ENCODE assay signal across 26 mouse cellular contexts in genomic region chr9:84187531-84187930, GRCm38 (mm10).
"Had no signal": no experiment of that assay in that cellular context is flagged by ENCODE, and none has a peak within 500 bp of the region (broad histone marks: within the 10 kb centered on the region; RNA-seq: fewer than 3 reads in every experiment).

No protein-coding gene starts in this region.

- ATAC-seq: forebrain, embryonic 13.5 days; forebrain, embryonic 14.5 days; forebrain, embryonic 15.5 days; forebrain, embryonic 16.5 days; forebrain, postnatal 0 days had no signal

- H3K36me3 ChIP-seq: embryonic facial prominence, embryonic 12.5 days; embryonic facial prominence, embryonic 13.5 days; embryonic facial prominence, embryonic 15.5 days; forebrain, embryonic 10.5 days; forebrain, embryonic 12.5 days; forebrain, embryonic 15.5 days; heart, embryonic 10.5 days had no signal

- H3K27ac ChIP-seq: embryonic facial prominence, embryonic 12.5 days; embryonic facial prominence, embryonic 13.5 days; embryonic facial prominence, embryonic 15.5 days; forebrain, embryonic 10.5 days; forebrain, embryonic 12.5 days; forebrain, embryonic 13.5 days; forebrain, embryonic 15.5 days; gastrocnemius, adult 2 months; heart, adult 2 months; heart, embryonic 10.5 days had no signal

- H3K4me2 ChIP-seq: embryonic facial prominence, embryonic 12.5 days; embryonic facial prominence, embryonic 13.5 days; embryonic facial prominence, embryonic 15.5 days; forebrain, embryonic 12.5 days; forebrain, embryonic 13.5 days; forebrain, embryonic 15.5 days had no signal

- H3K4me1 ChIP-seq: embryonic facial prominence, embryonic 12.5 days; embryonic facial prominence, embryonic 13.5 days; forebrain, embryonic 12.5 days; forebrain, embryonic 13.5 days; heart, embryonic 10.5 days had no signal

- H3K4me3 ChIP-seq: embryonic facial prominence, embryonic 12.5 days; embryonic facial prominence, embryonic 13.5 days; embryonic facial prominence, embryonic 15.5 days; erythroblast, embryonic 14.5 days; forebrain, embryonic 10.5 days; forebrain, embryonic 12.5 days; forebrain, embryonic 13.5 days; forebrain, embryonic 15.5 days; gastrocnemius, adult 2 months; heart, adult 2 months; heart, embryonic 10.5 days had no signal

- H3K9ac ChIP-seq: embryonic facial prominence, embryonic 12.5 days; embryonic facial prominence, embryonic 13.5 days; embryonic facial prominence, embryonic 15.5 days; forebrain, embryonic 12.5 days; forebrain, embryonic 13.5 days; forebrain, embryonic 15.5 days; forebrain, postnatal 0 days had no signal

- H3K9me3 ChIP-seq: embryonic facial prominence, embryonic 12.5 days; embryonic facial prominence, embryonic 13.5 days; embryonic facial prominence, embryonic 15.5 days; forebrain, embryonic 10.5 days; forebrain, embryonic 12.5 days; forebrain, embryonic 13.5 days; forebrain, embryonic 15.5 days; heart, embryonic 10.5 days had no signal

- DNase-seq: cerebellum, adult 9-11 months; cerebellum, postnatal 10 days; cerebellum, postnatal 14 days; cerebellum, postnatal 25 days; cerebellum, postnatal 36 days; embryo, embryonic 11 days; forebrain, postnatal 0 days; gastrocnemius, adult 2 months; gastrocnemius, postnatal 10 days; gastrocnemius, postnatal 14 days; gastrocnemius, postnatal 25 days; gastrocnemius, postnatal 36 days; heart, adult 11 months; heart, adult 18-20 months; heart, adult 2 months had no signal

- H3K27me3 ChIP-seq: embryonic facial prominence, embryonic 12.5 days; embryonic facial prominence, embryonic 13.5 days; embryonic facial prominence, embryonic 15.5 days; forebrain, embryonic 12.5 days; forebrain, embryonic 13.5 days; forebrain, embryonic 15.5 days had no signal
